Mouse (Mus musculus): Measurements from ENCODE around the gene Klk14. TPM values are rescaled to one million over a fixed set of nuclear protein-coding genes. Genes with fewer than 3 reads are reported as not detected.
"Not testable (repeated sequence)": the region's sequence is repeated elsewhere in the genome, so short reads cannot be mapped to it uniquely, and the experiment has no call there.

Gene Klk14
- polyA plus RNA-seq, 1 experiment from 2014 or later: not detected

GRCm38 (mm10) chr7:43672581-43673260 lies 17.5 kb upstream of the Klk14 start:
- H3K27me3 ChIP-seq: no peaks in the 10 kb centered on the region
- H3K36me3 ChIP-seq (replicated peaks): peaks cover 35% of the 10 kb centered on the region
- peak overlapping the region; percentile 71 for H3K9ac ChIP-seq
- 0 out of 2 replicates have a peak, but pooled peaks have one; percentile 2 for ATAC-seq (ENCODE audit: low FRiP score)
- H3K27ac ChIP-seq: no peak overlapping the region
- H3K4me1 ChIP-seq: peaks cover 13% of the 10 kb centered on the region
- peak overlapping the region; percentile 77 for H3K4me2 ChIP-seq
- H3K9me3 ChIP-seq: no peaks in the 10 kb centered on the region
- 16% methylated on average over 10 of the region's 10 CpGs for WGBS
- peak overlapping the region; percentile 57 for H3K4me3 ChIP-seq (replicated peaks)

GRCm38 (mm10) chr7:43675091-43675490 lies 15.1 kb upstream of the Klk14 start:
- no peak overlapping the region for H3K27ac ChIP-seq
- WGBS: 92% methylated on average over 32 of the region's 32 CpGs
- H3K4me3 ChIP-seq (replicated peaks): no peak overlapping the region
- no peak overlapping the region for H3K9ac ChIP-seq
- no peaks in the 10 kb centered on the region for H3K27me3 ChIP-seq
- H3K9me3 ChIP-seq: no peaks in the 10 kb centered on the region
- peaks cover 43% of the 10 kb centered on the region for H3K36me3 ChIP-seq (replicated peaks)
- no peak overlapping the region for H3K4me2 ChIP-seq
- ATAC-seq (ENCODE audit: low FRiP score): no peak
- peaks cover 13% of the 10 kb centered on the region for H3K4me1 ChIP-seq

DNA sequence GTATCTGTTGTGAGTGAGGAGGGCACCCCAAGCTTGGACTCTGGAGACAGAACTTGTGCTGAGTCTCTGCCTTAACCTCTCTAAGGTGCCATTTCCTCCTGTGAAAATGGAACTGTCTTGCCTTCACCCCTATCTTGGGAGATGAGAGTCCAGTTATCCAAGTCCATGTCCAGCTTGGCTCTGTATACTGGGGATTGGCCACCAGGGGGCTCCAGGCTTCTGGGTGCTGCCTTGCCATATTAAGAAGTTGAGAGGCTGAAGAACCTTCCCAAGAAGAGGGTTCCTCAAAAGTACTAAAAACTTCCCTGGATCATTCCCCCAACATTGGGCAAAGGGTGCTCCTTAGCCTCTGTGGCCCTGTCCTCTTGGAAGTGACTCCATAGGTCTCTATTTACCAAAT lies 11.7 kb upstream of the Klk14 start:
- H3K9me3 ChIP-seq: no peaks in the 10 kb centered on the region
- H3K9ac ChIP-seq: no peak overlapping the region

DNA sequence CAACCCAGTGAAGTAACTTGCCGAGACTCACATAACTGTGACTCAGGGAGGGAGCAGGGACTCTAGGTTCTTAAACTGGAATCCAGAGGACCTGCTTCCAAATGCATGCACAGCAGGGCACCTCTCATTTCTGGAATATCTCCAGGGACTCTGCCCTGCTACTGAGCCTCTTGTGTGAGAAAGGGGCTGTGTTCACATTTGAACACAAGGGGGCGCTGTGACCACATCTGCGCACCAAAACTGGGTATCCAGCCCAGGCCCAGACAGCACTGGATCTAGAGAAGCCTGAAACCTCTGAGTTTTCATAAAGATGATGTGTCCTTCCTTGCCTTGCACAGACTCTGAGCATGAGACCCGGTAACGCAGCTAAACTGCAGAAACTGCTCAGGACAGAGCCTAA lies 9.3 kb upstream of the Klk14 start:
- Histone ChIP-seq H3K36me3 (replicated peaks) (peaks cover 26% of the 10 kb centered on the region), H3K4me1 (no peaks in the 10 kb centered on the region), H3K27ac (no peak overlapping the region), H3K4me3 (replicated peaks) (no peak overlapping the region), H3K9ac (no peak overlapping the region), H3K27me3 (no peaks in the 10 kb centered on the region), H3K9me3 (no peaks in the 10 kb centered on the region), H3K4me2 (no peak overlapping the region)
- ATAC-seq (ENCODE audit: low FRiP score): no peak
- WGBS: 15% methylated on average over 5 of the region's 5 CpGs

More for the DNA sequence above, 11.7 kb upstream of the Klk14 start:
- no peak for ATAC-seq (ENCODE audit: low FRiP score)
- Histone ChIP-seq H3K4me2 (no peak overlapping the region), H3K27me3 (no peaks in the 10 kb centered on the region), H3K4me3 (replicated peaks) (no peak overlapping the region), H3K36me3 (replicated peaks) (peaks cover 43% of the 10 kb centered on the region), H3K4me1 (0 out of 2 replicates have a peak, but pooled peaks cover under 1% of the 10 kb centered on the region), H3K27ac (no peak overlapping the region)

DNA sequence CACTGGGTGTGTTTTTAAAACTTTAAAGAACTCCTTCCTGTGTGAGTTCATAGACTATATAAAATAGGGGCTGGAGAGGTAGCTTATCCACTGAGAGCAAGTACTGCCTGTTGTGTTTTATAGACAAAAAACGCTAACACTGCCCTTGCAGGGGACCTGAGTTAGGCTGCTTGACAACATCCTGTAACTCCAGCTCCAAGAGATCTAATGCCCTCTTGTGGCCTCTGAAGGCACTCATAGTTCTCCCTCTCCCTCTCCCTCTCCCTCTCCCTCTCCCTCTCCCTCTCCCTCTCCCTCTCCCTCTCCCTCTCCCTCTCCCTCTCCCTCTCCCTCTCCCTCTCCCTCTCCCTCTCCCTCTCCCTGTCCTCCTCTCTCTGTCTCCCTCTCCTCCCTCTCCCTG lies 7.7 kb upstream of the Klk14 start:
- H3K4me2 ChIP-seq; H3K9me3 ChIP-seq; H3K27ac ChIP-seq; H3K4me1 ChIP-seq; ATAC-seq (ENCODE audit: low FRiP score); H3K4me3 ChIP-seq (replicated peaks); H3K9ac ChIP-seq; H3K27me3 ChIP-seq: not testable (repeated sequence)
- peaks cover 10% of the 10 kb centered on the region for H3K36me3 ChIP-seq (replicated peaks)
- WGBS: 19% methylated on average over 1 of the region's 1 CpGs

GRCm38 (mm10) chr7:43685088-43685487 lies 5.1 kb upstream of the Klk14 start:
- Histone ChIP-seq H3K36me3 (replicated peaks) (no peaks in the 10 kb centered on the region), H3K4me3 (replicated peaks) (no peak overlapping the region), H3K9me3 (no peaks in the 10 kb centered on the region), H3K9ac (no peak overlapping the region), H3K4me2 (no peak overlapping the region), H3K4me1 (no peaks in the 10 kb centered on the region), H3K27ac (no peak overlapping the region), H3K27me3 (no peaks in the 10 kb centered on the region)
- no peak for ATAC-seq (ENCODE audit: low FRiP score)
- WGBS: 82% methylated on average over 7 of the region's 7 CpGs

GRCm38 (mm10) chr7:43710031-43710430 lies 19.8 kb downstream of the Klk14 start:
- no peak overlapping the region for H3K9ac ChIP-seq
- 90% methylated on average over 3 of the region's 3 CpGs for WGBS
- H3K27me3 ChIP-seq: peaks cover 7% of the 10 kb centered on the region; the same call in 1 of the 2 replicates
- no peak overlapping the region for H3K4me2 ChIP-seq
- H3K36me3 ChIP-seq (replicated peaks): no peaks in the 10 kb centered on the region
- ATAC-seq (ENCODE audit: low FRiP score): no peak
- H3K9me3 ChIP-seq: no peaks in the 10 kb centered on the region
- H3K27ac ChIP-seq: no peak overlapping the region
- H3K4me1 ChIP-seq: peaks cover 11% of the 10 kb centered on the region; the same call in 1 of the 2 replicates
- no peak overlapping the region for H3K4me3 ChIP-seq (replicated peaks)

- WGBS: 56% methylated on average over 4 of the region's 4 CpGs
- peaks cover 11% of the 10 kb centered on the region; the same call in 1 of the 2 replicates for H3K4me1 ChIP-seq
- ATAC-seq (ENCODE audit: low FRiP score): no peak
- H3K4me3 ChIP-seq (replicated peaks): no peak within 1 kb of the TSS
- H3K9ac ChIP-seq: no peak within 1 kb of the TSS
- peak within 1 kb of the TSS; percentile 19 for H3K4me2 ChIP-seq
- no peaks in the 10 kb centered on the region for H3K9me3 ChIP-seq
- peaks cover 7% of the 10 kb centered on the region; the same call in 1 of the 2 replicates for H3K27me3 ChIP-seq
- no peaks in the 10 kb centered on the region for H3K36me3 ChIP-seq (replicated peaks)
- no peak within 1 kb of the TSS for H3K27ac ChIP-seq
Observed at GRCm38 (mm10) chr7:43712267-43712666, 22.0 kb downstream of the Klk14 start, which contains the start of gene Klk13. Gene Klk13, plus strand, starts transcription at chr7:43712567.

DNA sequence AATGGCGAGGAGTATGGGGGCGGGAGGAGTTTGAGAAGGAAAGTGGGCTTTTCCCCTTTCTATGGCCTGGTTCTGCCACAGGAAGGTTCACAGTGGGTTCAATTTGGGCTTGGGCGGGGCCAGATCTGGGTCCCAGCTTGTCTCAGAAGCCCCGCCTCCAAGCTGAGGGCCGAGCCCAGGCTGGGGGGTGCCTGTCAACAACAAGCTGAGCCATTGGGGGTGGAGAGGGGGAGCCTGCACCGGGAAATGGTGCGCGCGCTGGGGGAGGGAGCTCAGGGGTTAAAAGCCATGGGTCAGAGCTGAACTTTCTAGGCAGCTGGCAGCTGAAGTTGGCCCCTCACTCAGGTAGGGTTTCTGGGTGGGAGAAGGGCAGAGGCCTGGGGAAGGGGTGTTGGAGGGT lies 22.7 kb downstream of the Klk14 start:
- WGBS: 8% methylated on average over 9 of the region's 9 CpGs
- no peak overlapping the region for H3K4me3 ChIP-seq (replicated peaks)
- H3K4me2 ChIP-seq: peak overlapping the region; percentile 19; the same call in 1 of the 2 replicates
- peaks cover 11% of the 10 kb centered on the region; the same call in 1 of the 2 replicates for H3K4me1 ChIP-seq
- no peak for ATAC-seq (ENCODE audit: low FRiP score)
- H3K27ac ChIP-seq: no peak overlapping the region
- H3K9ac ChIP-seq: no peak overlapping the region
- no peaks in the 10 kb centered on the region for H3K36me3 ChIP-seq (replicated peaks)
- peaks cover 7% of the 10 kb centered on the region; the same call in 1 of the 2 replicates for H3K27me3 ChIP-seq
- no peaks in the 10 kb centered on the region for H3K9me3 ChIP-seq

GRCm38 (mm10) chr7:43713741-43714351 lies 23.6 kb downstream of the Klk14 start:
- H3K27me3 ChIP-seq: peaks cover 7% of the 10 kb centered on the region; the same call in 1 of the 2 replicates
- ATAC-seq (ENCODE audit: low FRiP score): no peak
- H3K4me1 ChIP-seq: peaks cover 11% of the 10 kb centered on the region; the same call in 1 of the 2 replicates
- H3K4me2 ChIP-seq: peak overlapping the region; percentile 30
- H3K4me3 ChIP-seq (replicated peaks): no peak overlapping the region
- H3K9me3 ChIP-seq: no peaks in the 10 kb centered on the region
- no peak overlapping the region for H3K27ac ChIP-seq
- WGBS: 9% methylated on average over 19 of the region's 19 CpGs
- no peak overlapping the region for H3K9ac ChIP-seq
- H3K36me3 ChIP-seq (replicated peaks): no peaks in the 10 kb centered on the region
